Comparison of ENCODE assay signal across 12 mouse cellular contexts in the genomic region with DNA sequence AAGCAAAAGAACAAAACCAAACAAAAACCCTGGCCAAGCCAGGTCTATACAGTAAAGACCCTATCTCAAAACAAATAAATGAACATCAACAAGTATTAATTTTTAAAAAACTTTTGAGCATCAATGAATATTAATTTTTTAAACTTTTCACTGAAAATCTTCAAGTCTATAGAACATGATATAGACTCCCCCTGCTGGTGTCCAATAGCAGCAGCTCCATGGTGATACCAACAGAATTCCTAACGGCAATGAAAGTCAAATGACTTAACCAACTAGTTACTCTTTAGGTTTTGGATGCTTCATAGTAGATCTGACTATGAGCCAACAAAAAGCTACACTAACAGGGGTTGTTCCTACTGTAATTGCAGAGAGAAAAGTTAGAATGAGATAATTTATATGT. TPM values are rescaled to one million over a fixed set of nuclear protein-coding genes. Genes with fewer than 3 reads are reported as not detected.
A peak's percentile ranks its signal among the peaks of the same experiment; 100 is the strongest.
DNase-seq lines count a peak whose midpoint lies in the region; ATAC-seq and TF ChIP-seq lines count a peak whose summit lies in the region.
"Had no signal": no experiment of that assay in that cellular context is flagged by ENCODE, and none has a peak within 500 bp of the region (broad histone marks: within the 10 kb centered on the region; RNA-seq: fewer than 3 reads in every experiment).

No protein-coding gene starts in this region.

- TF ChIP-seq POLR2A in brain, embryonic 14.5 days (IDR thresholded peaks at IDR 0.05; ENCODE audit: borderline replicate concordance, extremely low read depth, insufficient read depth, insufficient read length, poor library complexity, severe bottlenecking): no peak

- intact Hi-C loops in left cerebral cortex, postnatal 25 days (cut with DNase I): loop anchor here (5.0 kb wide), 3 partner anchors 153 to 418 kb away; partner anchors contain the start of gene E130308A19Rik

- no peaks in the 10 kb centered on the region for H3K27me3 ChIP-seq in kidney, postnatal 0 days (ENCODE audit: insufficient read depth, low read length)
- H3K27me3 ChIP-seq: forebrain, embryonic 15.5 days; neural tube, embryonic 13.5 days had no signal

- H3K9me3 ChIP-seq in kidney, postnatal 0 days (replicated peaks; ENCODE audit: low read length): no peaks in the 10 kb centered on the region
- H3K9me3 ChIP-seq: forebrain, embryonic 15.5 days; neural tube, embryonic 13.5 days had no signal

- 0 out of 2 replicates have a peak, but pooled peaks cover 4% of the 10 kb centered on the region for H3K4me1 ChIP-seq in kidney, postnatal 0 days (replicated peaks; ENCODE audit: insufficient read depth, low read length)

- no peak for ATAC-seq in kidney, postnatal 0 days (replicated peaks; ENCODE audit: low FRiP score, low read depth)
- ATAC-seq: forebrain, embryonic 15.5 days had no signal

- H3K27ac ChIP-seq in kidney, postnatal 0 days: no peak overlapping the region
- H3K27ac ChIP-seq: forebrain, embryonic 15.5 days; neural tube, embryonic 13.5 days had no signal

- peak; percentile 31 to 35 for DNase-seq in cerebellum, postnatal 14 days
- no peak for DNase-seq in cerebellum, adult 9-11 months
- DNase-seq in kidney, postnatal 0 days (ENCODE audit: low spot score): peak; percentile 73
- no peak for DNase-seq in kidney, adult 11 months
- peak; percentile 57 for DNase-seq in 416B (ENCODE audit: low read depth)
- DNase-seq in brain, embryonic 14.5 days (ENCODE audit: low read depth): peak; percentile 60
- DNase-seq in gastrocnemius, postnatal 10 days: no peak
- DNase-seq in left cerebral cortex, postnatal 25 days (ENCODE audit: low spot score in 2 of 2): no peak
- DNase-seq: cerebellum, adult 9-10 months; thymus, adult 2 months had no signal

- H3K36me3 ChIP-seq in kidney, postnatal 0 days (ENCODE audit: insufficient read depth, low read length): no peaks in the 10 kb centered on the region

- WGBS in kidney, postnatal 0 days: 9% methylated on average over 1 of the region's 1 CpGs

- no peak overlapping the region for H3K4me3 ChIP-seq in kidney, postnatal 0 days (replicated peaks; ENCODE audit: low read depth, low read length)
- H3K4me3 ChIP-seq: forebrain, embryonic 15.5 days; neural tube, embryonic 13.5 days had no signal

- H3K4me2 ChIP-seq in kidney, postnatal 0 days (ENCODE audit: low read length): no peak overlapping the region
- H3K4me2 ChIP-seq: forebrain, embryonic 15.5 days; neural tube, embryonic 13.5 days had no signal

- peak; percentile 74 for TF ChIP-seq CTCF in kidney, postnatal 0 days (IDR thresholded peaks at IDR 0.05; ENCODE audit: low read depth)
- TF ChIP-seq CTCF in brain, embryonic 14.5 days (IDR thresholded peaks at IDR 0.05; ENCODE audit: borderline replicate concordance, extremely low read depth, insufficient read depth, insufficient read length): peak; percentile 32; the same call in 1 of the 2 replicates

- H3K9ac ChIP-seq in kidney, postnatal 0 days (ENCODE audit: low read depth, low read length): no peak overlapping the region
- H3K9ac ChIP-seq: forebrain, embryonic 15.5 days; neural tube, embryonic 13.5 days had no signal

RNA-seq across cellular contexts. Expression of gene Inip, which starts 20.8 kb away (rescaled TPM):
- 40.2 and 45.3 TPM in 2 replicates for polyA plus RNA-seq in kidney, postnatal 0 days (2015; fragmentation: Nextera tagmentation; extraction: Ambion mirVana)
- 31.3 and 32.8 TPM in 2 replicates for polyA plus RNA-seq in brain, embryonic 14.5 days (2012; rRNA removed)
- total RNA-seq in gastrocnemius, postnatal 10 days (2021): 1 to 10 TPM; 4.9 to 7.1 TPM
- 10 to 100 TPM; 23.1 to 25.4 TPM for total RNA-seq in left cerebral cortex, postnatal 25 days (2021)

RNA-seq across cellular contexts. Expression of gene Snx30, which starts 25.1 kb away (rescaled TPM):
- 6.0 and 7.0 TPM in 2 replicates for polyA plus RNA-seq in kidney, postnatal 0 days (2015; fragmentation: Nextera tagmentation; extraction: Ambion mirVana)
- polyA plus RNA-seq in brain, embryonic 14.5 days (2012; rRNA removed): 9.3 and 16.0 TPM in 2 replicates
- total RNA-seq in gastrocnemius, postnatal 10 days (2021): 10 to 100 TPM in 1 of 2 experiments, 1 to 10 TPM in 1; 5.9 to 10.8 TPM
- total RNA-seq in left cerebral cortex, postnatal 25 days (2021): 10 to 100 TPM; 35.8 to 37.8 TPM

Comparison
In these comparisons a context has a peak if more than half of its experiments do, and no peak if none do; other contexts are left out.
1. DNase-seq: peak in cerebellum, postnatal 14 days (2 of 2), kidney, postnatal 0 days (single experiment), 416B (single experiment) and brain, embryonic 14.5 days (single experiment); none in cerebellum, adult 9-11 months (single experiment), kidney, adult 11 months (single experiment), gastrocnemius, postnatal 10 days (single experiment) and left cerebral cortex, postnatal 25 days (0 of 2).